Mouse (Mus musculus) layer of hippocampus, postnatal 14 days (tissue): ENCODE data around the gene Fam118a. TPM values are rescaled to one million over a fixed set of nuclear protein-coding genes. Genes with fewer than 3 reads are reported as not detected.
A peak's percentile ranks its signal among the peaks of the same experiment; 100 is the strongest.
"Not testable (repeated sequence)": the region's sequence is repeated elsewhere in the genome, so short reads cannot be mapped to it uniquely, and the experiment has no call there.

Experiments used
- DNase-seq, 2 experiments: peaks; one replicate each; pipeline ENCODE4 v3.0.0; 2021 to 2022; ENCODE audit warnings: low spot score in 2 of 2, mixed read lengths in 1 of 2
- long read RNA-seq, 2 experiments: library from polyadenylated mRNA; stranded (forward); transcript quantifications; one replicate each; pipeline ENCODE4 v2.0.0; 2021
- total RNA-seq, 2 experiments: library from RNA; stranded (reverse); gene quantifications; 2 replicates each; pipeline ENCODE4 v1.2.3; 2021

Gene Fam118a
- total RNA-seq, result 10 to 100 TPM; 26.2 to 27.3 TPM
- long read RNA-seq, experiment 1, transcript Fam118a-201 (9 exons, 2,518 nt), result major isoform, 13 of 26 reads
- long read RNA-seq, experiment 1, partial matches to known transcripts, result 1 of 26 reads
- long read RNA-seq, experiment 1, other reads (novel, unspliced or antisense), result 12 of 26 reads
- long read RNA-seq, experiment 2, transcript Fam118a-201 (9 exons, 2,518 nt), result major isoform, 26 of 54 reads
- long read RNA-seq, experiment 2, partial matches to known transcripts, result 4 of 54 reads
- long read RNA-seq, experiment 2, other reads (novel, unspliced or antisense), result 21 of 54 reads

DNA sequence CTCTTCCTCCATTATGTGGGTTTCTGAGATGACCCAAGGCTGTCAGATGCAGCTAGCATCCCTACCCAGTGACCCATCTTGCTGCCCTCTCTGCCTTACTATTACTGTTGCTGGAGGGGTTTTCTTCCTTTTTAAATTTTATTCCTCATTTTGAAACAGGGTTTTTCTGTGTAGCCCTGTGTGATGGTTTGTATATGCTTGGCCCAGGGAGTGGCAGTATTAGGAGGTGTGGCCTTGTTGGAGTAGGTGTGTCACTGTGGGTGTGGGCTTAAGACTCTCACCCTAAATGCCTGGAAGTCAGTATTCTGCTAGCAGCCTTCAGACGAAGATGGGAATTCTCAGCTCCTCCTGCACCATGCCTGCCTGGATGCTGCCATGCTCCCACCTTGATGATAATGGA, at the start of gene Fam118a:
TSS of gene Fam118a (plus strand) at position 301 of the 400 bp plus-strand sequence.
- not testable (repeated sequence) for DNase-seq

DNA sequence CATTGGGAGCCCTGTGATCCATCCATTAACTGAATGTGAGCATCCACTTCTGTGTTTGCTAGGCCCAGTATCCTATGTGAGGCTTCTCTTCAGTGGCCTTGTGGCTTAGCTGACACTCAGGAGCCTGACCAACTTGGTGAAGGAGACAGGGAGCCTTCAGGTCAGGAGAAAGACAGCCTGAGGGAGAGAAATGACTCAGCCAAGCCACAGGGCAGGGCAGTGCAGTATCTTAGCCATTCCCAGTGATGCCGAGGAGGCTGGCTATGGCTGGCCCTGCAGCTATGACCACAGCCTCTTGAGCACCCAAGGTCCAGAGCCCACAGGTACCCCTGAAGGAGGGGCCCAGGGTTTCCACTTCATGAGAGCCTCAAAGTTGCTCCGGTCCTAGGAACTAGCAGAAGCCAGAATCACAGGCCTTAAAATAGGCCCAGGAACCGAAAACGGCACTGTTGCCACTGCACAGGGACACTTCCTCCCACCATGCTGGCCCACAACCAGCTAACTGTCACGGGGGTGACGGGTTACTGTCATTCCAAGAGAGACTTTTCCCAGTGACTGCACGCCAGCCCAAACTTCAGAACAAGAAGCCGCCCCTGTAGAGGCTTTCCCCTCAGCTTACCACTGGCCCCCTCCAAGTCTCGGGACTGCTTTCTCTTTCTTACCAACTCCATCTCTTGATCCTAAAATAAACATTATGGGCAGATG, 47.0 kb upstream of the Fam118a start:
- no peak for DNase-seq

GRCm38 (mm10) chr15:84982888-84983287, 45.9 kb upstream of the Fam118a start:
- DNase-seq, result no peak

DNA sequence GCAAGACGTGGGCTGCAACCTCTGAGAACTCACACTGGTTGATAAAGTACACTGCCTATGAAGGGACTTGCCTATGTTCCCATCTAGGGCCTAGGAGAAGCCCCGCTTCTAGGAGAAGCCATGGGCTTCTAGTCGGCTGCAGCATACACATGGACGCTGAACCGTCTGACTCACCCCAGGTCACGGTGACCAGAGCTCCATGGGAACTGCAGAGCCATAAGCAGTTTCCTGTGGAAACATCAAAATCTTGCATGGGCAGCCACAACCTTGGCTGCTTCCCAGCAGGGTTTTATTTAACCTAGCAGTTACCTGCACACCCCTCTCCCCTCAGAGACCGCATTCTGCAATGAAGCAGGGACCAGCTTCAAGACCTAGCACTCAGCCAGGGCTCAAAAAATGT, 45.0 kb upstream of the Fam118a start:
- DNase-seq, result no peak

DNA sequence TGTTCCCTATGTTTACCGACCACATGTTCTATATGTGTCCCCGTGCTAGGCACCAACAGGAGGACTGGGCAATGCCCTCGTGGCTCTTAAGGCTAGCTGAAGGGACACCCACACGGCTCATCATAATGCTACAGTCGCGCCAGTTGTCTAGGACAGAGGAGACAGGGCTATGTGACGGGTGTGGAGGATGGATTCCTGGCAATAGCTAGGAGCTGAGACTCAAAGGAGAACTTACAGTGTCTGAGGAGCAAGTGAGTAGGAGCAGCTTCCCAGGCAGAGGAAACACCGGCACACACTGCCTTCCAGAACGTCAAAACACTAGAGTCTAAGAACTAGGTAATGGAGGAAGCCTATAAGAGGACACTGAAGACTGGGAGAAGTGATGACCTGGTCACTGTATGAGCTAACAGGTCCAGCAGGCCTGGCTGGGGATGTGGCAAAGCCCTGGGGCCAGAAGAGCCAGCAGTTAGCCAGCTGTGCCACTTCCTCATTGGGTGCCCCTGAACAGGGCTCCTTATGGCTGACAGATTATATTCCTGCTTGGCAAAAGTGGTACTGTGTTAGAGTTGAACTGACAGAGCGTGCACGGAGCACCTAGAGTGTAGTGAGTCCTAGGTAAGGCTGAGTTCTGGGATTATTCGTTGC, 43.1 kb upstream of the Fam118a start:
- no peak for DNase-seq

DNA sequence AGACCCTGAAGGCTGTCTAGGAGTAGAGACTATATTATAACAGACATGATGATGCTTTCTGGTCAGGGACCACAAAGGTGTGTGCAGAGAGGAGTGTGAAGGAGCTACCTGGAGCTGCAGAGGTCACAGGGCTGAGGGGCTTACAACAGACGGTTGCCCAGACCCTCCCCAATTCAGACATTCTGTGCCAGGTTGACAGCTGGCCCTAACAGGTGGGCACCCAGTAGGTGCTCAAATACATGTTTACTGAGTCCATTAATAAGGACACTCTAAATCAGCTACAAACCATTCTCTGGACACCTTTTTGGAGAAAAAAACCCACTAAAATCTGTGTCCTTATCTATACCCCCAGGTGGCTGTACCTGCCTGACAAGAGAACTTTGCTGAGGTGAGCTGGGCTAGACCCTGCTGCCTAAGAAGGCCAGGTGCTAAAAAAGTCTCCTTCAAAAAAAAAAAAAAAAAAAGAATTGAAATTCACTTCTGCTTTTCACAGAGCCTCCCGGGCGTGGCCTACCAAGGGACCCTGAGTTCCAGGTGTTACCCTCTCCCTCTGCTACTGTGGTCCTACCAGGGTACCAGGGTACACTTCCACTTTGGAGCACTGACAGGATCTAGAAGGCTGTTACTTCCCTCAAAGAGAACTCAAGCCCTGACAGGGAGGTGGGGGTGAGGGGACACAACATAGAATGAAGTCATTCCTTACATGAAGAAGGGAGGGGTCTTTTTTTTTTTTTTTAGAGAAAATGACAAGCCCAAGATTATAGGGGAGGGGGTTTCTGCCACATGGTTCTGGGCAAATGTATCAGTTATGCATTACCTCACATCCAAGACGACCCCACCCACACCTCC, 42.4 kb upstream of the Fam118a start:
- DNase-seq, result no peak

GRCm38 (mm10) chr15:84987020-84987815, 41.5 kb upstream of the Fam118a start:
- peak in 1 of 2 experiments; percentile 46 for DNase-seq

- peak; percentile 82 to 92 for DNase-seq
Measured at GRCm38 (mm10) chr15:84987874-84988825, 40.6 kb upstream of the Fam118a start, which contains the start of gene 5031439G07Rik. Gene 5031439G07Rik, minus strand, starts transcription at chr15:84988551.

- DNase-seq, result no peak
Measured at GRCm38 (mm10) chr15:84989098-84989497, 39.6 kb upstream of the Fam118a start.

GRCm38 (mm10) chr15:84989771-84990170, 39.0 kb upstream of the Fam118a start:
- DNase-seq, result no peak

DNA sequence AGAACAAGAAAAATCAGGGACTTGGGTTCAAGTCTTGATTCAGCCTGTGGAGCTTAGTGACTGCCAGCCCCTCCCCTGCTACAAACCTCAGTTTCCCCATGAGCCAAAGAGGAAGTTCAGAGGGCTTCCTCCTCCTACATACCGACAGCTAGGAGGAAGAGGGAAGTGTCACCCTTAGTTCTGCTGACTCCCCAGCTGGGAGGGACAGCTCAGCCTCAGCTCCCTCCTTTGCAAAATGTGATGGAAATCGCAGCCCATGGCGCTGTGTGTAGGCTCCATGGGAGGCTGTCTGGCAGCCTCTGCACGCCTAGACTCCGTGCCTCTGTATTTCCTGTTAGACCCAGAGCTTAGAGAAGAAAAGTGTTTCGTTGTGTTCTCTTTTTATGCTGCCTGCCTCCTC, 34.2 kb upstream of the Fam118a start:
- no peak for DNase-seq

GRCm38 (mm10) chr15:84995041-84995440, 33.7 kb upstream of the Fam118a start:
- no peak for DNase-seq

DNA sequence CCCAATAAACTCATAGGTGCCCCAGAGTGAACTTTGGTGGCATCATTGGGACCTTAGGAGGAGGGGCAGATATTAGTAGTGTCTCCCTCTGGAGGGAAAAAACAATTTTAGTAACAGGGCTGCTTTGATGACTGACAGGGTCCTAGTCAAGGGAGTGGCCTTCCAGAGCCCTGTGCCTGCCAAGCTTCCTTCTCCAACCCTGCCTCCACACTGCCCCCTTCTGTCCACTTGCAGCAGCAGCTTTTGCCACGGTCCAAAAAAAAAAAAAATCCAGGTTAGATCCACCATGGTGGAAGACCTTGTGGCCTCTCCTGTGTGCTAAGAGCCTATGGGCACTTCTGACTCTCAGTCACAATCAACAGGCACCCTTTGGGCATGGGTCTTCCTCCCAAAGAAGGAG, 32.8 kb upstream of the Fam118a start:
- DNase-seq, result no peak

- no peak for DNase-seq
Measured at GRCm38 (mm10) chr15:84997768-84998454, 30.8 kb upstream of the Fam118a start.

DNA sequence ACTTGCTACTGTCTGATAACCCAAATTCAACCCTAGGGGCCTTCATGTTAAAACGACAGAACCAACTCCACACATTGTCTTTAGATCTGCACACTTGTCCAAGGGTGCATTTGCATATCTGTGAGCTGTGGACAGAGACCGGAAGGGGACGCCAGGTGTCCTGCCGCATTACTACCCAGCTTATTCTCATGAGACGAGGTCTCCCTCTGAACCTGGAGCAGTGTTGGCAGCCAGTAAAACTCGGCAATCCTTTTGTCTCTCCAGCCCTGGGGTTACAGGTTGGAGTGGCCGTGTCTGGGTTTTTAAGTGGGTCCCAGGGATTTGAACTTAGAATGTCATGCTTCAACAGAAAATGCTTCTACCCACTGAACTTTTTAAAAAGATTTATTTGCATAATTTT, 28.8 kb upstream of the Fam118a start:
- no peak for DNase-seq

GRCm38 (mm10) chr15:85000984-85001982, 27.5 kb upstream of the Fam118a start:
- DNase-seq, result peak; percentile 76 to 77

DNA sequence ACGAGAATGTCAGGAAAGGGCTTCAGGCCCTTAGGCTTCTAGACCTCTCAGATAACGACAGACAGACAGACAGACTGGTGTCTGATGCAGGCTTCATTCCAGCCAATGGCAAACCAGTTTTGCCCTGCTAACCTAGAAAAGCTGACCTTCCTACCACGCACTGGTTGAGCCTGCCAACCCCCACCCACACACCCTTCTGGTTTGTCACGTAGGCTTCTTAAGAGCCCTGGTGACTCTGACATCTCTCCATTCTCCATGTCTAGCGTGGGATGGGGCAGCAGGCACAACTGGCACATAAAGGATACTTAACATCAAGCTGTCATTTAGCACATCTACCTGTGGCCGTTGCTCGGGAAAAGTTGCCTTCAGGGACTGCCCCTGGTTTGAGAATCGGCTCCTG, 19.1 kb upstream of the Fam118a start:
- DNase-seq, result no peak
